Mouse (Mus musculus) 3T3-L1 (cell line): ENCODE data around the gene Pla2g12b.
"Not testable (repeated sequence)": the region's sequence is repeated elsewhere in the genome, so short reads cannot be mapped to it uniquely, and the experiment has no call there.

Source experiments
- DNase-seq: peaks from one replicate; pipeline ENCODE4 v3.0.0-alpha.2; 2015; ENCODE audit warnings: low read depth, low spot score

Gene Pla2g12b

DNA sequence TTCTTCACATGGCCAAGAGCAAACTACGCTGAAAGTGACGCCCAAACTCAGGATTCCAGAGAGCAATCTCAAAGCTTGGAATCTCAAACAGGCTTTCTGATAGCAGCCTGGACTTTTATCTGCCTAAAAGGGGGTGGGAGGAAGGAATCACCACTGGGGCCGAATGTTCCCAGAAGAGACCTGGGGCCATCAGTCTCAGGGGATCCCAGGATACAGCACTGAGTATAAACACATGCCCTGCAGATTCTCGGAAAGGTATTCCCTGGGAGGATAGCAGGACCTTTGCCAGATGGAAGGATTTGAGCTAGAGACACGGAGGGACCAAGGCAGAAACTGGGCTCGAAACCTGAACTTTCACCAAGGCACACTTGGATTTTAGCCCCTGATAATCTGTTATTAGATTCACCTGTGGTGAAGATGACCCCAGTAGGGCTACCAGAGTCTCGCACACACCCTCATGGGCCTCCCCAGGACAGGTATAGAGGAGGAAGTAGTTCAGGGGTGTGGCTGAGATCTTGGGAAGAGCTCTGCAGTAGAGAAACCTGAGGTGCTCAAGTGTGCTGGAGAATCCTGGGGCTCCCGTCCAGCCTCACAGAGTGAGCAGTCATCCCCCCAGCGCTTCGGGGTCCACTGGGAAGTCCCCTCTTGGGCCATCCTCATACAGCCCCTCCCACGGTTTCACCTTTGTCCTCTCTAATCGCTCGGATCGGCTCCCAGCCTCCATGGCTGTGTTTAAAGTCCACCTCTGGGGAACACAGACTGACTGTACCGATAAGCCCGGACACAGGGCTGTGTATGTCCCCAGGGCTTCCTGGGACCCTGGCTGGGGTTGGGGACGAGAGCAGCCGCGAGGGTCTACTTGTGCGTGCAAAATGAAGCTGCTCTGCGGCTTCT, at the start of gene Pla2g12b:
Gene Pla2g12b, plus strand, starts transcription at position 762 of the 894 bp plus-strand sequence.
- DNase-seq: no peak

DNA sequence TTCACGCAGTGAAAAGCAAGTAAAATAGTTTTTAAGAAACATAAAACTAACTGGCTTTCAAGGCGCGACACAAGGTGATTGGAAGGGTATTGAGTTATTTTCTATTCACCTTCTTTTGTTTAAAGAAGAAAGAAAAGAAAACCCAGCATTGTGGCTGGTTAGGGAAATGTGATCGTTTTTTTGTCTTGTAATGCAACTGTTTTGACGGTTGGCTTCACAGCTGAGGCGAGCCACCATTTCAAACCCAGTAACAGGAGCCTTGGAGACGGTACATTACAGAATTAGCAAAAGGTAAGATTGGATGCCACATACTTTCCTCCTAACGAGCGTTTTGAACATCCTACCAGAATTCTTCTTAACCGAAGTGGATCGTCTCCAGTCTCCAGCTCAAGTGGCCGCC, 49.3 kb upstream of the Pla2g12b start:
- no peak for DNase-seq

DNA sequence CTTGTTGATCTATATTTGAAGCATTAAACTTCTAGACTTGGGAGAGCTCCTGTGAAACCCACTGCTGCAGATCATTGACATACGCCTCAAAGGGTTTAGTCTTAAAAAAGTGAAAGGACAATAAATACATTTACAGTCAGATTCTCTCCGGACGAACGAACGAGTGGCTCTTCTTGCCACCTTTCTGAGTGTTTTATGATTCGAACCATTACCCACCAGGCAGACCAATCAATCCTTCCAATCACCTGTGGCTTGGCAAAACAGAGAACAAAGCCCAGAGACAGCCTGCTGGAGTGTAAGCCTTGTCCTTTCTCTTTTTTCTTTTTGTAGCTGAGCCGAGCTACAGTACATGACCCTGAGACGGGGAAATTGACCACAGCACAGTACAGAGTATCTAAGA, 48.4 kb upstream of the Pla2g12b start:
- no peak for DNase-seq

DNA sequence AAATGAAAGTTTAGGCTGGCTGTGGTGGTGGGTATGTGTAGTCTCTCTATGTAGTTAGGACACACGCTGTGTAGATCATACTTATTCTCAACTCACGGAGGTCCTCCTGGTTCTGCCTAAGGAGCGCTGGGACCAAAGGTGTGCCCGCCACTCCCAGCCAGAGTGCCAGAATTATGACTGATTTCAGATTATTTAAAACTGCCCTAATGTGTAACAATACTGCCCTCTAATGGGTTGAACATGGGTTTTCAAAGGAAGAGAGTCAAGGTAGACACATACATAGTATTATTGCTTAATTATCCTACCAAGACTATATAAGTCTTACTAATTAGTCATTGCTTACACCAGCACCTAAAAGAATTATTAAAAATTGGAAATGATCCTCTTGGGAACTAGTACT, 44.7 kb upstream of the Pla2g12b start:
- peak; percentile 39 for DNase-seq

DNA sequence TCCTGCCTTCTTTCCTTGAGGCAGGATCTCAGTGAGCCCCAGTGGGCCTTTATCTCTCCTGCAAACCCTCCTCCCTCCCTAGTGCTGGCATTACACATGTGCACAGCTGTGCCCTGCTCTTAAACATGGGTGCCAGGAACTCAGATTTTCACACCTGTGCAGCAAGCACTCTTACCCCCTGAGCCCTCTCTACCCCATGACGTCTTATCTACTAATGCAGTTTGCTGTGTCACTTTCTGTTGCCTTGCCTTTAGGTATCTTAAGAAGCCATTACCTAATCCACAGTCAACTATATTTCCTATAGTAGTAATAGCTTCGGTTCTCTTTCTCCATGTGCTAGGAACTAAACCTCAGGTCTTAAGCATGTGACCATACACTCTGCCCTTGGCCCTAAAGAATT, 40.3 kb upstream of the Pla2g12b start:
- no peak for DNase-seq

DNA sequence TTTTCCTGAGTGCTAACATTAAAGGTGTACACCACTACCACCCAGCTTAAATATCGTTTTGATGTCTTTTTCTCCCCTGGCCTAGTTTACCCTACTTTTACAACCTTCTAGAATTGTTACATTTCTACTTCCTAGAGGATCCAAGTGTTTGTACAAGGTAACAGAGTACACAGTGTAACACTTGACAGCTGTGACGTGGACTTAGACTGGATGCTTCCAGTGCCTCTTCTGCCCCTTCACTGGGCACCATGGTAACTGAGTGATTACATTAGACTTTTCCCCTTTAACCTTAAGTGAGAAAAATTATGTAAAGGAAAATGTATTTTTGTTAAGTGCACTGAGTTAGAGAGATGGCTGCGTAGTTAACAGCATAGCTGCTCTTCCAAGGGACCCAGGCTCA, 38.9 kb upstream of the Pla2g12b start:
- DNase-seq: no peak

DNA sequence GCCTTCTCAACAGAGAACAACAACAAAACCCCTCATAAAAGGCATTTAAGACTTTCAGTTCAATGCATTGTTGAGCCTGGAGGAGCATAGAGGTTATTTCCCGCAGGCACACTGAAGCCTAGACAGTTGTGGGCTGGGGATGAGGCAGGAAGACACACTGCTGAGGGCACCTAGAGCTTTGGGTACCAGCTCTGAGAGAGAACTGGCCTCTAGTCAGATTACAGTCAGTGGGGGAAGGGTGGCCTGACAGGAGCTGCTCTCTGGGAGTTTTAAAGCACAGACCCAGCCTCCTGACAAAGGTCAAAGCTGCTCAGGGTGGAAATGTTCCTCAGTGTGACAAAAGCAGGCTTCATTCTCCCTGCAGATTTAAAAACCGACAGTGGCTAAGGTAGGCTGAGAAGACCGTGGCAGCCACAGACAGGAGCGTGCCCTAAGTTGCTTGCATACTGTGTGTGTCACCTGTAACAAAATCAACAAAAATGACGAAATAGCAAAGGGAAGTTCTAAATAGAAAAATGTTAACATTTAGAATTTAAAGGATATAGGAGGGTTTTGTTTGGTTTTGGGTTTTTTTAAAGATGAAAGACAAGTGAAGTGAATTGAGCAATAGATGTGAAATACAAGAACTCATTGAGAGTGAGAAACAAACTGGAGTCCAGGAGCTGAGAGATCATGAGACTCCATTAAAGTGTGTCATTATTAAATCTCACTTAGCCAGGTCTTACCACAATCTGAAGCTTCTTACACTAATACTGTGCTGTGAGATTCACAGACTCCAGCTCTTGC, 37.5 kb upstream of the Pla2g12b start:
- no peak for DNase-seq

DNA sequence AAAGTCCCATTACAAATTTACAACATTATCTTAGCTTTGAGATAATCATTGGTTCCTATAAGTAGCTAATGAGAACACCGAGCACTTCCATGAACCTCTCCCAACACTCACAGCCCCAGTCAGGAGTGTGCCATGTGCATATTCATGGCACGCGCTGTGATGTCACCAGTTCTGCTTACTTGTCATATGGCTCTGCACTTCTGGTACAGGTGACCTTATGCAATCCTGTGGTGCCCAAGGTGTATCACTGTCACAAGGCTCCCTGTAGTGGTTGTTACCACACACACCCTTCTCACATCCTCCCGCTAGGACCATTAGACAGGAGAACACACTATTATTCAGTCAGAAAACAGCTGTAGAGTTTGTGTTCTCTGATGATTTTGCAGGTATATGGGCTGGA, 36.7 kb upstream of the Pla2g12b start:
- no peak for DNase-seq

DNA sequence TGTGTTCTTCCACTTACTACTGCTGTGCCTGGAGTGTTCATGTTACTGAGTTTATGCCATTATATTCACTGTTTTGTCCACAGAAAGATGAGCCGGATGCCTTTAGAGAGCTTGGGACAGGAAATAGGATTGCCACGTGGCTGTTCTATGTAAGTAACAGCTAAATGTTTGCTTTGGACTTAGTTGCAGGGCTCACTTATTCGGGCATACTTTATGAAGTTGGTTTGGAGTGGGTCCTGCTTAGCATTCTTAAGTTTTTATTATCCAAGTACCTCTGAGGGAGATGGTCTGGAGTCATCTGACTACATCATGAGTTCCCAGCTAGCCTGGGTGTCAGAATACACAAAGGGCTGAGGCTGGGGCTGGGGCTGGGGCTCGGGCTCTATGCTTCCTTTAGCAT, 36.3 kb upstream of the Pla2g12b start:
- no peak for DNase-seq

DNA sequence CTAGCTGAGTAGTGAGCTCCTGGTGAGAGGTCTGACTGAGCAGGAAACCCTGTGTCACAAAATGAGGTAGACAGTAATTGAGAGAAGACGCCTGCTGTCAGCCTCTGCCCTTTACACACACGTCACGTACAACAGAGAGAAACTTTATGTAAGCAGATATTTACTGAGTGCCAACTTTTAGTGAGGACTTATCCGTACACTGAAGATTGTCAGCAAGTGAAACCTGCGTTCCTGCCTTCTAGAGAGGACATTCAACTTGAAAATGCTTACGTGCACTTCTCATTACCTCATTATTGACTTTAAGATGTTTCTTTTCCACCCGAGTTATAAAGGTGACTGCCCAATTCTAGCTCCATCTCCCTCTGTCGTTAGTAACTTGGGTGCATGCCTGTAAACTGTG, 34.7 kb upstream of the Pla2g12b start:
- DNase-seq: no peak

DNA sequence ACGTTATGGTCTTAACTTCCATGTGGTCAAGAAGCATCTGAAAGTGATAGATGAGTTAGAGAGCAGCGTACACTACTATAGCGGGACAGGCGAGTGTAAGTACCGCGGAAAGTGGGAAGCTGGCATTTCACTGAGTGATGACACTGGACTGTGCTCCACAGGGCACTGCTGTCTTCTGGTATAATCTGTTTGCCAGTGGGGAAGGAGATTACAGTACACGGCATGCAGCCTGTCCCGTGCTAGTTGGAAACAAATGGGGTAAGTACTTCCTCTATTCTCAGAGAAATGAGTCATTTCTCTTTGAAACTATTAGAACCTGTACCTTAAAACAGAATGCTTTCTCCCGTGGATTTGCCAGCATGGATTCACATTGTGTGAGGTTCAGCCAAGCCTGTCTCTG, 34.0 kb upstream of the Pla2g12b start:
- DNase-seq: no peak

DNA sequence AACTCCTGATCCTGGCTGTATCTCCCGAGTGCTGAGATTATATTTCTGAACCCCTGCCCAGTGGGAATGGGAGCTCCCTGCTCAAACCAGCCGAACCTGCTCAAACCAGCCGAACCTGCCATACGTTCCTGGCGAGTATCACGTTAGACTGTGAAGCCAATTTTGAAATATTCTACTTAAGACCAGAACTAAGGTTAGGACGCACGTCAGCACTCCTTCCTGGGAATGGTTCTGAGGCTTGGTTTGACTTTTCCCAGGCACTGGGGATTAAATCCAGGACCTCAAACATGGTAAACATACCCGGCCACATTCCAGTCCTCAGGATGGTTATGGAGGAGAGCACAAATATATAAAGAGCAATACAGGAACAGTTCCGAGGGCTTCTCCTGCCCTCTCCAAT, 25.6 kb upstream of the Pla2g12b start:
- no peak for DNase-seq

DNA sequence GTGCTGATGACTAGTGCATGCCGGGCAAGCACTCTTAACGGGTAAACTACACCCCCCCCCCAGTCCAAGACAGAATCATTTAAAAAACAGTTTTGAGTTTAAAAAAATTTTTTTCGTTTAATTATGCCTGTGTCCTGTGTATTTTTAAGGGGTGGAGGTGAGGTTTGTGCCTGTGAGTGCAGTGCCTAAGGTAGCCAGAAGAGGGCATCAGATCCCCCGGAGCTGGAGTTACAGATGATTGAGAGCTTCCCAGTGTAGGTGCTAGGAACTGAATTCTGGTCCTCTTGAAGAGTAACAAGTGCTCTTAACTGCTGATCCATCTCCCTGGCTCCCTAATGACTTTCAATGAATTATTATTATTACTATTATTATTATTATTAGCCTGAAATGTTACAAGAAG, 24.7 kb upstream of the Pla2g12b start:
- no peak for DNase-seq

DNA sequence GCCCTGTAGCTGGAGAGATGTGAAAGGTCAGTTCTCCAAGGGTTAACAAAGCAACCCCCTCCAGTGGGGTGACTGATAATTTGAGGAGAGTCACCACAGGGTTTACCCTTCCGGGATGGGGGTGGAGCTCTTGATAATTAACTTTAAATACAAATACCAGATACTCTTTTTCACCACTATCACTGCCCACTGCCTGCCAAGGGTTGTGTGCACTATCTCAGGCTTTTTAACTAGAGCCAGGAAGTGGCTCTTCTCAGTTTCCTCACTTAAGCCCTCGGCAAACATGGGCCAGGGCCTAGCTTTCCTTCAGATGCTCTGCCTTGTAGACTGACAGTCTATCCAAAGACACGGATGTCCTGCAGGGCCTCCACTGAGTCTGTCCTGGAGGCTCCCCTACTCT, 23.5 kb upstream of the Pla2g12b start:
- no peak for DNase-seq

DNA sequence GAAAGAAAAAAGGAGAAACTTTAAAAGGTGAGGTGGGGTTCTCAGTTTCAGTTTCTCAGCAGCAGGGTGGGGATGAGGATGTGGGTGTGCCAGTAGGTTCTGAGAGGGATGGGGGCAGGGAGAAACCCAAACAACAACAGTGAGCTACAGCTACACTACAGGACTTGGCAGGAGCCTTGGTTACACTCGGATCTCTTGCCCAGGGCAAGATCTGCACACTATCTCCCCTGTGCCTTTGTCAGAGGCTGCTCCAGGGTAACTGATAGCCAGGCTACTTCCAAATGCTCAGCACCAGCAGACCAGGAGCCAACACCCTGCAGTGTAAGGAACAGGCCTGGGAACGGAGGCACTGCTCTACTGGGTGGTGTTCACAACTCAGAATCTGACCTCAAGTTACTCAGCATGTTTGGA, 23.0 kb upstream of the Pla2g12b start:
- DNase-seq: no peak

DNA sequence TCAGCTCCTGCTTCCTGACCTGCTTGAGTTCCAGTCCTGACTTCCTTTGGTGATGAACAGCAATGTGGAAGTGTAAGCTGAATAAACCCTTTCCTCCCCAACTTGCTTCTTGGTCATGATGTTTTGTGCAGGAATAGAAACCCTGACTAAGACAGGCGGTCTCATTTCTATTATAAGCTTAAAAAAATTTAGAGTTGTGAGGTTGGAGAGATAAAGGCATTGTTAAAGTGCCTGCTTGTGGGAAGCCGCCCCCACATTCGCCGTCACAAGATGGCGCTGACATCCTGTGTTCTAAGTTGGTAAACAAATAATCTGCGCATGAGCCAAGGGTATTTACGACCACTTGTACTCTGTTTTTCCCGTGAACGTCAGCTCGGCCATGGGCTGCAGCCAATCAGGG, 21.9 kb upstream of the Pla2g12b start:
- DNase-seq: peak; percentile 50

DNA sequence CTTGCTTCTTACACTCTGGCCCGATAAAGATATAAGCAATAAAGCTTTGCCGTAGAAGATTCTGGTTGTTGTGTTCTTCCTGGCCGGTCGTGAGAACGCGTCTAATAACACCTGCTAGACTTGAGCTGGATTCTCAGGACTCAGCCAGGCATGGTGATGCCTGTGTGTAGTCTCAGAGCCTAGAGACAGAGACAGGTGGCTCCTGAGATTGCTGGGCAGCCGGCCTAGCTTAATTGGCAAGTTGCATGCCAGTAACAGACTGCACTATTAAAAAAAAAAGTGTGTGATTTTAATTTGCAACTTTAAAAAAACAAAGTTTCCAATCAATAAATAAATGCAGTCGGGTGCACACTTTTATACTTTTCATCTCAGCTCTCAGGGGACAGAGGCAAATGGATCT, 16.5 kb upstream of the Pla2g12b start:
- no peak for DNase-seq

DNA sequence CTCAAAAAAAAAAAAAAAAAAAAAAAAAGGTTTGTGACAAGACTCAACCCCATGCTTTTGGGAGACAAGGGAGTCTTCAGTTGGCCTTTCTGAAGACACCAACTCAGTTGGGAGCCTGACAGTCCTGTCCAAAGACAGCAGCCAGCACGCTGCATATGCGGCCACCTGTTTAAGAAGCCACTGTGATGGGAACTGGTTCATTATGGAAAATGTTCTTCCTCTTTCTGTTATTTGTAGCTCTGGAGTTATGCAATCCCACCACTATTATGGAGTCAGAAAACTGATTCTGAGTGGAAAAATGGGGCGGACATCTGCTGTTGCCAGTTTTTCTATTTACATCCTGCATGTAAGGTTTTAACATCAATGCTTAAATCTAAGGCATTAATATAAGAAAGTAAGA, 13.8 kb upstream of the Pla2g12b start:
- DNase-seq: no peak

DNA sequence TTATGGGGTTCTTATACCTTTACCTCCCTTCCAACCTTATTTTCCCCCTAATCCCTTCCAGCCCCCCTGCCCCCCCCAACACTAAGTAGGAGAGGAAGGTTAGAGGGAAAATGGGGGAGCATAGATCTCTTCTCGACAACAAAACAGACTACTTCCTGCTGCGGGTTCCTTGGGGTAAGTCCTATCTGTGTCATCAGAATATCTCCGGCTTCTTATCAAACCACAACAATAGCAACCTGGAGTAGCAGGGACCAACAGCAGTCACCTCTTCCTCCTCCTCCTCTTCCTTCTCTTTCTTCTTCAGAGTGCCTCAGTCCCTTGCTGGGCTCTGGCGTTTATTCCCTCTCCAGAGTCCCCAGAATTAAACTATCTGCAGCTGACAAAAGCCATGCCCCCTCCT, 11.6 kb upstream of the Pla2g12b start:
- no peak for DNase-seq

DNA sequence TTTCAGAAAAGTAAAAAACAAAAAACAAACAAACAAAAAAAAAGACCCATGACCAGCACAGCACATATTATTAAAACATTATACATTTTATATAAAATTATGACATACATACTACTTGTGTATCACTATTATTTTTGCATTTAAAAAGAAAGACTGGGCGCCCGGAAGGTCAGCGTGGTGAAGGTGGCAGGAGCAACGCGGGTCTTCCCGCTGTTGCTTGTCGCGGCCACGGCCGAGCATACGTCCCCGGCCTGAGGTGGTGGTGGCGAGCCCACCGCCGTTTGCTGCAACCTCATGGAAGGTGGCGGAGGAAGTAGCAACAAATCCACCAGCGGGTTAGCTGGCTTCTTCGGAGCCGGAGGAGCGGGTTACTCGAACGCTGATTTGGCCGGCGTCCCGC, 8.0 kb upstream of the Pla2g12b start, which contains the start of gene Gm10273:
Gene Gm10273, plus strand, starts transcription at position 172 of the 400 bp plus-strand sequence.
- not testable (repeated sequence) for DNase-seq

DNA sequence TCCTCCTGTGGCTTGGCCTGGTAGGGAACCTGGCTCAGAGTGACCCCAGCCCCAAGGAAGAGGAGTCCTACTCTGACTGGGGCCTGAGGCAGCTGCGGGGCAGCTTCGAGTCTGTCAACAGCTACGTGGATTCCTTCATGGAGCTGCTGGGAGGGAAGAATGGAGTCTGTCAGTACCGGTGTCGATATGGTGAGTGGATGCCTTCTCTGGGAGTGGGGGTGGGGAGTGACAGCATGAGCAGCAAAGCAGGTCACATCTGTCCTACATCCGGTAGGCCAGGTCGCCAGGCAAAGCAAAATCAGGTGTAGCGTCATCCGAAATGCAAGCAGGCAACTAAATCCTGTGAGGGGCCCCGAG, 311 bp downstream of the Pla2g12b start:
- no peak for DNase-seq

DNA sequence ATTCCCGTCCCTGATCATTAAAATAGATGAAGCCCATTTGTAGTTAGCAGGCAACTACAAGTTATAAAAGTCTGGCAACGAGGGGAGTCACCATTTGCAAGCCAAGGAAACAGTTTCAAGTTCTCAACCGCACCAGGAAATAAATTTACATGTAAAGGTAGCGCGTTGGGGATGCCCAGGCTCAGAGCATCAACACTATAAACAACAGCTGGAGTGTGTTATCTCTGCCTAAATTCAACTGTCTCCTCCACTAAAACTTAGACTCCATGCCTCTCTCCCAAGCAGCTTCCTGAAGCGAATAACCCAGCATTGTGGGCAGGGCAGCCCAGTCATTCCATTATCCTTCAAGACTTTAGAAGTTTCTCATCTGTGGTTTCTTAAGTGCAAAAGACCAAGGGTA, 5.0 kb downstream of the Pla2g12b start:
- DNase-seq: no peak

DNA sequence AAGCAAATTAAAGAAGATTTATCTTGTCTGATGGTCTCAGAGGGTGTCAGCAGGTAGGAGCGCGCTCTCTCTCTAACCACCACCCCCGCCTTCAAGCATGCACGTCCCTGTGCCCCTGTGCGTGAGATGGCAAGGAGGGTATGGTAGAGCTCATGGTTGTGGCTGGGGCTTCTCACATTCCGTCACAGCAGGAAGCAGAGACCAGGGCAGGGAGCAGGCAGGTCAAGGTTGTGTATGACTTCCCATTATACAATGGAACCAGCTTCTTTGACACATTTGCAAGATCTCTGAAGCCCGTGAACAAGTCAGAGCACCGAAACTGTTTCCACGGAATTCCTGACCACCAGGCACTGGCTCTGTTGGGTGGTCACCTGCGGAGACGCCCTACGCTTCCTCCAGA, 6.8 kb downstream of the Pla2g12b start:
- no peak for DNase-seq
